Mouse (Mus musculus) c-Kit-positive CD71-positive TER-119-positive erythroid progenitor cells, embryonic 14.5 days (primary cell): Measurements from ENCODE around the gene Fam229a.
"Not testable (repeated sequence)": the region's sequence is repeated elsewhere in the genome, so short reads cannot be mapped to it uniquely, and the experiment has no call there.

ENCODE experiments used
- DNase-seq: peaks from one replicate; pipeline ENCODE4 v3.0.0-alpha.2; 2013; ENCODE audit warnings: low spot score

The Fam229a gene

DNA sequence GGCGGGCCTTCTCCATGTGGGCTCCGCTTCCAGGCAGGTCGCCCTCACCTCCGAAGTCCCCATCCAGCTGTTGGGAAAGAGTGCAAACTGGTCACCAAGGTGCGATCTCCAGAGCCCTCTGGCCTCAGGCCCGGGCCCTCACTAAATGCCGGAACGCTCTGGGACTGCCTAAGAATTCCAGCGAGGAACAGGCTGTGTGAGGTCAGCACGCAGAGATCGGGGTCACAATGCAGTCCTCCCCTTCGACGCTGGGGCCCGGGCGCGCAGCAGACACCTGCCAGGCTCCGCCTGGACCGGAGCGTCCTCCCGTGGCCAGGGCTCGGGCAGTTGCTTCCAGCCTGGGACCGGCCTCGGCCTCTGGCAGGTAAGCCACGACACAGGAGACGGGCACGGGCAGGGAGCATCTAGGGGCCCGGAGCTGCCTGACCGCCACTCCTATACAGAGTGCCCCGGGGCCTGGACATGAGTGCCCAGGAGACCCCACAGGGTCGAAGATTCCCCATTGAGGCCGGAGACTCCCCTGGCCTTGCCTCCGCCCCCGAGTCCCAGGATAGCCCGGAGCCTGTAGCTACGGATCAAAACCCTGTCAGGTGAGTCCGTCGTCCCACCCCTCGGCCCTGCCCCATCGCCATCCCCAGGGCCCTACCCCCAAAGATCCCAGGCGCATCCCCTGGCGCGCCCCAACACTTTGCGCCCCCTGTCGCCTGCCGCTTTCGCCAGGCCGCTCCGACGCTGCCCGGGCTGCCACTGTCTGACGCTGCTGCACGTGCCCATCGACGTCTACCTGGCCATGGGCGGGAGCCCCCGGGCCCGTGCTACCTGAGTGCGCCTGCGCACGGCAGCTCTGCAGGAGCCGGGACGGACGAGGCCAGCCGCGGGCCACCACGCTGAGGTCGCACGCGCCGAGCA is at the start of gene Fam229a, which contains the start of gene Tssk3:
Gene Fam229a (plus strand): TSS at position 219 of the 909 bp plus-strand sequence.
Gene Tssk3 (minus strand): TSS at position 51 of the 909 bp plus-strand sequence.
- no peak for DNase-seq

DNA sequence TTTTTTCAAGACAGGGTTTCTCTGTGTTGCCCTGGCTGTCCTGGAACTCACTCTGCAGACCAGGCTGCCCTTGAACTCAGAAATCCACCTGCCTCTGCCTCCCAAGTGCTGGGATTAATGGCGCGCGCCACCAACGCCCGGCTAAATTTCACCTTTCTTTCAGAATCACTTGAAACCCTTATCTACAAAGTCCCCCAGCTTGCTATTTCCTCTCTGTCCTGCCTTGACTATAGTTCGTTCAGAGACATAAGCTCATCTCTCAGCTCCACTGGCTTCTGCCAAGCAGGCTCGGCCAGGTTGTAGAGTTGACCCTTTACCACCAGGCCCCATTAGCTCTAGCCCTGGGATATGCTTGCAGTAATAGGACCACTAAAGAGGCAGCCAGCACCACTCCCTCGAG is 43.6 kb upstream of the Fam229a start:
- DNase-seq, result no peak

DNA sequence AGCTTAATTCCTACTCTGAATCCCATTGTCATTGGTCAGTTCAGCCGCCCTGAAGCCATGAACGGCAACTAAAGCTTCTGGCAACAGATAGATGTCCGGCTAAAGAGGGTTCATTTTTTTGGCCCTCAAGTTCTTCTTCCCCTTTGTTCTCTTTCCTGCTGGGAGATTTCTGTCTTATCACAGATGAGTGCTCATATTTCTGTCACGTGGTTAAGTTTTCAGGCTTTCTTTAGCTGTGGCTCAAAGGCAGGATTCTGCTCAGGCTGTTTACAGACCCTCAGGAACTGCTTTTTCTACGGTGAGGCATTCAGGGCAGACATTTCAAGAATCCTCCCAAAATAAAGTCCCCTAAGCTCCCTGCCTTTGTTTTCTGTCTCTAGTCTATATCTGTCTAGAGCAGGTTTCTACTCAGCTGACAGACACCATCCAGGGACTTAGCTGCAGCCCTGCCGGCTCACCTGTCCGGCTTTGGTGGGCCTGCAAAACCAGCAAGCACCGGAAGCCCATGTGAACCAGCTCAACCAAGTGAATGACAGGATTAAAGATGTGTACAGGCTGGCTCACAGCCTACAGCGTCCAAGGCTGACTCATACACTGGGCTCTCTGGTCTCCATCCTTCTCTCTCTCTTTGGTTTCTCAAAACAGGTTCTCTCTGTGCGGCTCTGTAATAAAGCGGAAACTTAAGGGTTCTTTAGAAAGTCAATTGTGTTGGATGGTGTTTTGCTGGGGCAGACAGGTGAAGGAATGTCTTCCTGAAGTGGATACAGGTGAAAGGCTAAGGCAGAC is 43.0 kb upstream of the Fam229a start:
- DNase-seq, result no peak

DNA sequence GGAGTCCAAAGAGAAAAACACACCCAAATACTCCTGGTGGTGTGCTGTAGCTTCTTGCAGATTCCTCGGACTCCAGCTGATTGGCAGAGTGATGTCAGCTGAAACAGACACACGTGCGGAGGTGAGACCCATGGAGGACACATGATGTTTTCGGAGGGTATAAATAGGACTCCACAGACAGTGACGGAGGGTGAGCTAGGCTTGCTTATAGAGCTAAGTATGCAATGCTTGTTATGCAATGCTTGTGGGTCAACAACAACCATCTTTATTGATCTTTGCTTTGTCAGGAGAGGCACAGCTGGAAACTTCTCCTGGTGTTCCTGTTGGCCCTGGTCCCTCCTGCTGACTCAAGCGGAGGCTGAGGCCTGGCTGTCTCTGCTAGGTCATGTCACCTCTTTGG is 42.3 kb upstream of the Fam229a start:
- no peak for DNase-seq

DNA sequence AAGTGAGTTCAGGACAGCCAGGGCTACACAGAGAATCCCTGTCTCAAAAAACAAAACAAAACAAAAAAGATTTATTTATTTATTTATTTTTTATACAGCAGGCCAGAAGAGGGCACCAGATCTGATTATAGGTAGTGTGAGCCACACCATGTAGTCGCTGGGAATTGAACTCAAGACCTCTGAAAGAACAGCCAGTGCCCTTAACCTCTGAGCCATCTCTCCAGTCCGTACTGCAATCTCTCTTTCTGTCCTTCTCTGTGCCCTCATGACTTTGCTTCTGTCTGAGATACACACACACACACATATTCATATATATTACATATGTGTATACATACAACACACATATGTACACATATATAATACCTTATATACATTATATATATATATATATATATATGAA is 40.1 kb upstream of the Fam229a start:
- no peak for DNase-seq

DNA sequence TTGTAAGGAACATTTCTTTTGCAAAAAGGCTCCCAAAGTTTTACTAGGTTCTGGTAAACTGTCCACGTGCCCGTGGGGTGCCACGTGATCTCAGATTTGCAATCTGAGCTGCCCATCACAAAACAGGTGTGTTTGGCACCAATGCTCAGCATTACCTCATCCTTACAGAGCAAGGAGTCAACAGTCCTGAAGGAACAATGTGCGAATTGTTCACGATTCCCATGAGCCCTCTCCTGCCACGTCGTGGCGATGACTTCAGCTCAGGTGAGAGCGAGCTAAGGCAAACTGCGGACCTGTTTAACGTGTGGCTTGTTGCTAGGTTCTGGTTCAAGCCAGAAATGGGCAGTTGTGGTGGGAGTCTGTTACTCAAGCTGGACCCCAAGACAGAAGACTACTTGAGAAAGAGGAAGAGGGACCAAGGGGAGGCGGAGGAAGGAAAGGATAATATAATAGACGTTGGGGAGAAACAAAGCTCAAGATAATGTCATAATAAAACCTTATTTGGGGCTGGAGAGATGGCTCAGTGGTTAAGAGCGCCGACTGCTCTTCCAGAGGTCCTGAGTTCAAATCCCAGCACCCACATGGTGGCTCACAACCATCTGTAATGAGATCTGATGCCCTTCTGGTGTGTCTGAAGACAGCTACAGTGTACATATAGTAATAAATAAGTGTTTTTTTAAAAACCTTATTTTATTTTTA is 39.4 kb upstream of the Fam229a start:
- DNase-seq, result no peak

DNA sequence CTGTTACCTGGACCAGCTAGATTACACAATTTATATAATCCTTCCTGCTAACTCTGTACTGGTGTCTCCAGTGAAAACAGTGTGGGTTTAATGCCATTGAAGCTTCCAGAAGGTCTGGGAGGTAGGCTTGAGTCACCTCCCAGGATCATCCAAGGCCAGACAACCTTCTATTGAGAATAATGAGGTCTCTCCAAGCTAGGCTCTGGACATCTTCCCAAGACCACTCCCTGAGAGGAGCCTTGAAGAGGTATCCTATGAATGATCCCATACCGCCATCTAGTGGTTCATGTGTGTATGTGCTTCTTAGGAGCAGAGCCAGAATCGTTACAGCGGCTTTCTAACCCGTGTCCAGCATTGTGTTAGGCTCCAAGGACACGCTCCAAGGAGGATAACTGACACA is 35.7 kb upstream of the Fam229a start:
- peak; percentile 80 for DNase-seq

DNA sequence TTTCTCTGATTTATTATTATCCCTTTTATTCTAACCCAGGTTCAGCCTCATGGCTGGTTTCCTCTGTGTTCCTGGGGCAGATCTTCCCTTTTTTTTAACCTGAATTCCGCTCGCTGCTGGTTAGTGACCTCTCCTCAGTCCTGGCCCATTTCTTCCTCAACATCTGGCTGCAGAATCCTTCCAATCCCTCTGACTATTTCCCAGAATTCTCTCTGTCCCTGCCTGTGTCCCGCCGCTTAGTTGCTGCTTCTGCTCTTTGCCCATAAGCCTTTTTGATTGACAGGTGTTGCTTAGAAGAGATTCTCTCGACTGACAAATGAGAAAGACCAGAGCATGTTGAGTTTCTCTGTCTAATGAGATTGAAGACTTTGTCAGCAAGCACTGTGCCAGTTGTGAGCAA is 34.9 kb upstream of the Fam229a start:
- DNase-seq, result no peak

DNA sequence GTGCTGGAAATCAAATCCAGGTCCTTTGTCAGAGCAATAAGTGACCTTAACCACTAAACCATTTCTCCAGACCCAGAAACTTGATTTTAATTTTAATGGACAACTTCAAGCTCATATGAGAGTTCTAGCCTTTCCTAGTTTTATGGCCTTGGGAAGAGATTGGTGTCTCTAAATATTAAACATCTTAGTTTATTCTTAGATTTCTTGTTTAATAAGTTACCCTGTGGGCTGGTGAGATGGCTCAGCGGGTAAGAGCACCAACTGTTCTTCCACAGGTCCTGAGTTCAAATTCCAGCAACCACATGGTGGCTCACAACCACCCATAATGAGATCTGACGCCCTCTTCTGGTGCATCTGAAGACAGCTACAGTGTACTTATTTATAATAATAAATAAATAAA is 33.7 kb upstream of the Fam229a start:
- DNase-seq, result not testable (repeated sequence)

DNA sequence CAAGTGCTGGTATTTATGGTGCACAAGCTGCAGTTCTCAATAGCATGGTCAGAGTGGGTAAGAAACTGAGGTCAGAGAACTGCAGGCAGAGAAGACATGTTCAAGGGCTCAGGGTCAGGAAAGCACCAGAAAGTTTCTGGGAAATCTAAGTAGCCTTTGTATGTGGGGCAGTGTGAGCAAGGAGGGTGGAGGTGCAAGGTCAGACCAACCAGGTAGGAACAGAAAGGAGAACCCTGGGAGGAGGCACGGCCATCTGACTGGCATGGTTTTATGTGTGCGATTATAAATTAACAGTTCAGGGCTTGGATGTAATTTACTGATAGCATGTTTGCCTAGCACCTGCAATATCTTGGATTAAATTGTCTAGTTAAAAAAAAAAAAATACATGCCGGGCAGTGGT is 31.3 kb upstream of the Fam229a start:
- DNase-seq, result no peak

DNA sequence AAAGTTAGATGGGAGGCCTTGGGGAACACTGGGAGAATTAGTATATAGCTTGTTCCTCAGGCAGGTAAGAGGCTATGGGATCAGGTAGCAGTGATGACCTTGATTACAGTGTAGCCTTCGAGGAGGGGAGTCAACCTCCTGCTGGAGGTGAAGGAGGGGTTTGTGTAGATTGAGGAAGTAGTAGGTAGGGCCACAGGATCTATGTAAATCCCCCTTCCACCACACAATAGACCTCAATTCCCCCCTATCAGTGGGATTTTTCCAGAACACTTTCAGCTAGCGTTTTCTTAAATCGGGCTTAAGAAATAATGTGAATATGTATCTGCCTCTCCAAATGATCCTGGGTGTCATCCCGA is 30.2 kb upstream of the Fam229a start:
- DNase-seq, result no peak

DNA sequence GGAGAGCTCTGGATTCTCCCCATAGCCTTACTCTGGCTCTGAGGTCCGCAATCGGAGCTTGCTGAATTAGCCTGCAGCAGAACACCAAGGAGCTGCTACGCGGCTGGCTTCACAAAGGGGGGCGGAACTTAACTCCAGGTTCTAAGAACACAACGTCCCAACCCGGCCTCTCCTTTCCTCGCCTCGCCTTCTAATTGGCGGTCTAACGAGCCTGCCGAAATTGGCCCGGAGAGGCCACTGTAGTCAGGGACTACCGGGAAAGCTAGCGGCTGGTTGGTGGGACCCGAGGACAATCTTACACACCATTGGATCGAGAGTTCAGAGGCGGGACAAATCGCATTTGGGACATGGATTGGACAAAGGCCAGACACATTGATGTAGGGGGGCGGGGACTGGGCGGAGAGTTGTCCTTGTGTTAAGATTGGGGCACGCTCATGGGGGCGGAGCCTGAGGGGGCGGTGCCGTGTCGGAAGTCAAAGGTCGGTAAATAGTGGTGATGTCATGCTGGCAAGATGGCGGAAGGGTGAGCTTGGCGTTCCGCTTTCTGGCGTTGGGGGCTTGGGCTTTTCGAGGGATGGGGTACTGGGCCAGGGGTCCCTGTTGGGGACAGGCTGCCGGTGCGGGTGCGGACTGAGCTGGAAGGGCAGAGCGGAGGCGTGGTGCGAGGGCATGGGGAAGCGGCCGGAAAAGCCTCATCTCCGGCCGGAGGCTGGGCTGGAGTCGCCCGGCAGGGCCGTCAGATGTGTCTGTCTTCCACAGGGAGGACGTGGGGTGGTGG is 29.6 kb upstream of the Fam229a start, which contains the start of gene Bsdc1:
Gene Bsdc1 (plus strand): TSS at position 399 of the 778 bp plus-strand sequence.
- peak; percentile 100 for DNase-seq

DNA sequence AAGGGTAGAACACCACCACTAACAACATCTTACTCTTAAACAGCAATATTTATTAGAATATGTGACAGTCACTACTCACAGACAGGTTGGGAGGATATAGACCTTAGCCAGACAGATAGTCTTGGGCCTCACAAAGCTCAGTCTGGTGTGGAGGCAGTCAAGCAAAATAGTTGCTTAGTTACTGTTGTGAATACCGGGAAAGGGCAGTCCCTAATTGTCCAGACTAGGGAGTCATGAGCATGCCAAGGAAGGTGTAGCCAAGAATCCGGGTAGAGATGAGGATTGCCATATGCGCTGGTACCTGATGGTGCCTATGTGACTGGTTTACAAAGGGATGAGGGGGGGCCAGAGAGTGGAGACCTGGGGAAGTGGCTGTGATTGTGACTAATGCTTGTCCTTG is 28.9 kb upstream of the Fam229a start:
- peak; percentile 19 for DNase-seq

DNA sequence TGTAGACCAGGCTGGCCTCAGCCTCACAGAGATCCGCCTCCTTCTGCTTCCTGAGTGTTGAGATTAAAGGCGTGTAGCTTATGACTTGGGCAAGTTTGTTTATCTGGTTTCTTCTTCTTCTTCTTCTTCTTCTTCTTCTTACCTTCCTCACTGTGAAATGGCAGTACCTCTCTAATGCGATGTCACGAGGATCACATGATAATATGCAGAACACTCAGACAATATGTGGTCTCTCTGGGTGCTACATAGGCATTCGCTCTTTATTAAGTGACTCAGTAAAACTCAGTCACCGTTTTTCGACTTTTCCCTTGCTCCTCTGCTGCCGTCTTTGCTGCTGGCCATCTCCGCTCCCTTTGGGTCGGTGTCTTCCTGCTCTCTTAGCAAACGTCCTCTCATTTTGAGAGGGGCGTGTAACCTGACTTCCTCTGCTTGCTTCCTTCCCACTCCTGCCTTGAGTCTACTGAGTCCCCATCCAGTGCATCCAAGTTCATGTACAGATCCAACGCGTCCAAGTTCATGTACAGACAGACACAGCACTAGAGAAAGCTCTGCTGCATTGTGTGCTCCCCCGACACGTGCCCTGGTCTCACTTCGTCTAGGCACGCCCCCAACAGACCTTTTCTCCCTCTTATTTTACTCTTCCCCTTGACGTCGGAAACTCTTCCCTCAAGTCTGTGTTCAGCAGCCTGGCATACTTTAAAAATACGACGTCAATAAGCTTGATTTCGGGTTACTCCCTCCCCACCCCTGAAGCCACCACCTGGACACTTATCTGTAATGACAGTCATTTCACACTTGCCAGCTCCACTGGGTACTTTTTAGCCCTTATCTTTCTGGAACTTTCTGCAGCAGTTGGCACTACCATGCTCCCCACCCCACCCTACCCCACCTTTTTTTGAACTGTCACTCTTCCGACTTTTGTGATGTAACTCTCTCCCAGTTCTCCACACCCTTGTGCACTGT is 27.6 kb upstream of the Fam229a start:
- DNase-seq, result peak; percentile 85

DNA sequence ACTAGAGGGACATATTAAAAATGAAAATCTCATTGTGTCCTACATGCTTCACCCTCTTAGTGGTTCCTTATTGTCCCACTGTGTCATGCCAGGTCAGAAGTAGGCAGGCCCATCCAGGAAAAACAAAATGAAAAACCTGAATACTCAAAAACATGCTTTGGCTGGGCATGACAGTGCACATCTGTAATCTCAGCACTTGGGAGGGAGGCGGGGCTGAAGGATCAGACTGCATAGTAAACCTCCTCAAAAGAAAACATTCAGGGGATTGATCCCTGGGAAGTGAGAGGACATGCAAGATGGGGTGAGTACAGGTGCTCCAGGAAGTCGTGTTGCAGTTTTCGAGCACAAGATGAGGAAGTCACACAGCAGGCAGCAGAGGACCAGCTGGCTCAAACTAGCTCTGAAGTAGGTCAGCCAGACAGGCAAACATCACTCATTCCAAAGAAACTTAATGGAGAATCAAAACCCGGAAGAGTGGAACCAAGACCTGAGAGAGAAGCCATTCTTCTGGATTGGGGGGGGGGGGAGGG is 26.6 kb upstream of the Fam229a start:
- peak; percentile 56 for DNase-seq

DNA sequence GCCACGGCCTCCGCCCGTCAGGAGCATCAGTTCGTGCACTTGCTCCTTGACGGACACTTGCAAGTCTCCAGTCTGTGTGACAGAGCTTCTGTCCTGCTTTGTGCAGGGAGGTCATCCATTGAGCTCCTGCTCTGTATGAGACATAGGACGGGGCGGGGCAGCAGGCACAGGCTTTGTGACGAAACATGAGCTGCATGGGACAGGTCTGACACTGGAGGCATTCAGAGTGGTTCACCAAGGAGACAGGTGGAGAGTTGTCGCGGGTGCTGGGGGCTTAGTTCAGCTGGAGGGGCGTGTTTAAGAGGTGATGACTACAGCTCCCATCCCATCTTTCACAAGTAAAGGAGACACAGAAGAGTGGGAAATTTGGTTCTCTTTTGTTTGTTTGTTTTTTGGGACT is 14.9 kb upstream of the Fam229a start:
- DNase-seq, result no peak

DNA sequence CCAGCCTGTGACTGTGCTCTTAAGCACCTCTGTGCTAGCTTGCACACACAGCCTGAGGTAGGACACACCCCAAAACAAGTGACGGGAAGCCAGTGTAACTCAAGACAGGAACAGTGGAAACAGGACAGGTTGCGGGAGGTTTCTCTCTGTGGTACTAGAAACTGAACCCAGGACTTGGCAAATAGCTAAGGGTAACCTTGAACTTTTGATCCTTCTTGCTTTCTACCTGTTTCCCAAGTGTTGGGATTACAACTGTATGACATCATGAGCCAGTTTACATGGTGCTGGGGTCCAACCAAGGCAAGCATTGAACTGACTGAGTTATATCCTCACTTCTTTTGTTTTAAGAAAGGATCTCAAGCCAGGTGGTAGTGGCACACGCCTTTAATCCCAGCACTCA is 11.1 kb upstream of the Fam229a start:
- DNase-seq, result no peak

DNA sequence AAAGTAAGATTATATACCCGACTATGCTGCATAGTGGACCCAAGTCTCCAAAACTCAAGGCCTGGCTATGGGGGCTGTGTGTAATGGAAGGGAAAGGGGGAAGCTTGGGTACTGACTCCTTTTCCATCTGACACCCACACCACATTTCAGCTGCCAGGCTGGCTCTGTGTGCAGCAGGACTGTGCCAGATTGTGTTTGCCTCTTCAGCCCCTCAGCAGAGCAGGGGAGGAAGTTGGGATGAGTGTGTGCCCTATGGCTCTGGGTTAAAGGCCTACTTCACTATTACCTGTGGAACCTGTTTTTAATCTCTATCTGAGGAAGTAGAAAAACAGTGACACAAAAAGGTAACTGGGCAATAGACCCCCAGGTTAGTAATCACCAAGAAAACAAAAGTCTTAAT is 9.9 kb upstream of the Fam229a start:
- DNase-seq, result no peak

DNA sequence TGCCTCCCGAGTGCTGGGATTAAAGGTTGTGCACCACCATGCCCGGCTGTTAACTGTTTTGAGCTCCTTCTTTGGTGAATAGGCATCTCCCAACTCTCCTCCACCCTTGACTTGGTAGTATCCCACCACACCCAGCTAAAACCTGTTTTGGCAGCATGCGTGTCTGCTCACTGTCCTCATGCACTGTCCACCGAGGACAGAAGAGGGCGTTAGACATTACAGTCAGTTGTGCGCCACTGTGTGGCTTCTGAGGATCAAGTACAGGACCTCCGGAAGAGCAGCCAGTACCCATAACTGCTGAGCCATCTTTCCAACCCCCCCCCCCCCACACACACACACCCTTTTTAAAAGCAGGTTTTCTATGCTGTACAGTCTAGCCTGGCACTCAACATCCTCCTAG is 3.7 kb downstream of the Fam229a start:
- no peak for DNase-seq
